Mouse (Mus musculus) spleen, adult 2 months (tissue): ENCODE measurements at regions not wholly inside any gene's neighbourhood (a gene's known extent, or its start where the extent isn't known, plus 50 kb on each side); places are given as distances from the start of the nearest gene placed in this dataset.

Experiments used
- CTCF ChIP-seq: fragments of 200-500 bp; IDR thresholded peaks from 2 replicates; pipeline ENCODE4 v1.5.1; 2011; ENCODE audit warnings: mild to moderate bottlenecking, inconsistent platforms; ENCODE audit not compliant: insufficient read depth, insufficient read length, insufficient replicate concordance; ENCODE audit errors: extremely low read depth
- POLR2A ChIP-seq: fragments of 200-500 bp; IDR thresholded peaks from 2 replicates; pipeline ENCODE4 v1.6.1; 2011; ENCODE audit warnings: low read depth, low read length, inconsistent platforms

GRCm38 (mm10) chr13:26283397-26284072, 486.4 kb downstream of the Hdgfl1 start:
- TF ChIP-seq CTCF (no peak), POLR2A (no peak)
